Mouse (Mus musculus) ES-E14 (cell line): ENCODE measurements at regions not wholly inside any gene's neighbourhood (a gene's known extent, or its start where the extent isn't known, plus 50 kb on each side); places are given as distances from the start of the nearest gene placed in this dataset.

Source experiments
- DNase-seq: peaks from one replicate; pipeline ENCODE4 v3.0.0-alpha.2; 2013; ENCODE audit warnings: low read depth, low spot score
- H3K27ac ChIP-seq: 2 replicates; pipeline ENCODE4 v1.5.1; 2012; ENCODE audit warnings: low read depth, mild to moderate bottlenecking, low read length, moderate library complexity, mixed read lengths; ENCODE audit not compliant: poor library complexity, insufficient read depth, severe bottlenecking
- H3K36me3 ChIP-seq: 2 replicates; pipeline ENCODE4 v1.6.1; 2012; ENCODE audit warnings: mild to moderate bottlenecking, low read length, moderate library complexity, mixed read lengths; ENCODE audit not compliant: control insufficient read depth, poor library complexity, insufficient read depth, severe bottlenecking
- H3K4me1 ChIP-seq, 2 experiments: fragments of 150-350 bp in 1 of 2; sonication (generic) in 1 of 2; 2 replicates each; pipeline ENCODE4 v1.6.1; 2012; ENCODE audit warnings: low read length in 2 of 2, mild to moderate bottlenecking in 1 of 2, mixed read lengths in 1 of 2; ENCODE audit not compliant: control insufficient read depth in 2 of 2, insufficient read depth in 2 of 2, poor library complexity in 1 of 2
- H3K4me3 ChIP-seq, 2 experiments: fragments of 150-350 bp in 1 of 2; sonication (generic) in 1 of 2; 2 replicates each; pipeline ENCODE4 v1.5.1; 2012; ENCODE audit warnings: low read length in 2 of 2, low read depth in 1 of 2, mild to moderate bottlenecking in 1 of 2, mixed read lengths in 1 of 2; ENCODE audit not compliant: insufficient read depth in 1 of 2, poor library complexity in 1 of 2, severe bottlenecking in 1 of 2
- H3K9ac ChIP-seq: 2 replicates; pipeline ENCODE4 v1.6.1; 2012; ENCODE audit warnings: low read depth, mild to moderate bottlenecking, low read length, mixed read lengths; ENCODE audit not compliant: poor library complexity, insufficient read depth, severe bottlenecking
- H3K9me3 ChIP-seq: fragments of 150-350 bp; sonication (generic); 2 replicates; pipeline ENCODE4 v1.6.1; 2012; ENCODE audit warnings: low read depth, mild to moderate bottlenecking, low read length; ENCODE audit not compliant: control insufficient read depth, insufficient read depth
- CHD2 ChIP-seq: IDR thresholded peaks from 2 replicates; pipeline ENCODE4 v1.6.1; 2014; ENCODE audit warnings: mild to moderate bottlenecking, low read depth, low read length, inconsistent platforms
- HCFC1 ChIP-seq: IDR thresholded peaks from 2 replicates; pipeline ENCODE4 v1.6.1; 2012; ENCODE audit warnings: low read length, inconsistent platforms, borderline replicate concordance; ENCODE audit not compliant: insufficient read depth
- MAFK ChIP-seq: IDR thresholded peaks from 2 replicates; pipeline ENCODE4 v1.6.1; 2014; ENCODE audit warnings: mild to moderate bottlenecking, low read depth, low read length, inconsistent platforms; ENCODE audit not compliant: insufficient read depth
- ZC3H11A ChIP-seq: IDR thresholded peaks from 2 replicates; pipeline ENCODE4 v1.6.1; 2012; ENCODE audit warnings: low read depth, mild to moderate bottlenecking, inconsistent platforms, low read length, borderline replicate concordance
- ZNF384 ChIP-seq: IDR thresholded peaks from 2 replicates; pipeline ENCODE4 v1.6.1; 2012; ENCODE audit warnings: low read depth, low read length, inconsistent platforms
- in situ Hi-C, 2 experiments: fragments of 600-800 bp; cut with MboI; formaldehyde crosslinking; loops; one replicate each; pipeline ENCODE4 v1.15.1; 2025; ENCODE audit warnings: low sequenced_read_pairs in 2 of 2, inconsistent platforms in 1 of 2; ENCODE audit not compliant: unreplicated experiment in 2 of 2

- H3K4me3 ChIP-seq: no peak overlapping the region
- H3K27ac ChIP-seq: no peak overlapping the region
- no peak overlapping the region for H3K9ac ChIP-seq
- H3K36me3 ChIP-seq: no peaks in the 10 kb centered on the region
- no peaks in the 10 kb centered on the region for H3K9me3 ChIP-seq
- H3K4me1 ChIP-seq: peaks cover 1 to 3% of the 10 kb centered on the region in 2 experiments; a peak in 2 of 4 replicates
- TF ChIP-seq HCFC1: no peak
- TF ChIP-seq CHD2: no peak
- no peak for TF ChIP-seq ZNF384
- TF ChIP-seq ZC3H11A: no peak
- no peak for TF ChIP-seq MAFK
- DNase-seq: no peak
- in situ Hi-C loops: no loop called here
Observed at GRCm38 (mm10) chr12:71778948-71779347, 51.9 kb upstream of the Daam1 start.

GRCm38 (mm10) chr12:71779418-71779817 is 51.5 kb upstream of the Daam1 start:
- Histone ChIP-seq H3K4me1 (peaks cover 1 to 3% of the 10 kb centered on the region in 2 experiments; a peak in 2 of 4 replicates), H3K4me3 (no peak overlapping the region), H3K27ac (no peak overlapping the region), H3K36me3 (no peaks in the 10 kb centered on the region), H3K9me3 (no peaks in the 10 kb centered on the region), H3K9ac (no peak overlapping the region)
- no peak for DNase-seq
- in situ Hi-C loops: no loop called here
- no peak for TF ChIP-seq HCFC1
- no peak for TF ChIP-seq CHD2
- no peak for TF ChIP-seq MAFK
- TF ChIP-seq ZC3H11A: no peak
- TF ChIP-seq ZNF384: no peak
